Mouse (Mus musculus) embryonic facial prominence, embryonic 14.5 days (tissue): ENCODE measurements around the gene Tti1. TPM values are rescaled to one million over a fixed set of nuclear protein-coding genes. Genes with fewer than 3 reads are reported as not detected.
"Not testable (repeated sequence)": the region's sequence is repeated elsewhere in the genome, so short reads cannot be mapped to it uniquely, and the experiment has no call there.

Experiments used
- ATAC-seq: fragments of 200-750 bp; cut with Nextera tagmentation; 2 replicates; pipeline ENCODE4 v1.8.0; 2017; ENCODE audit warnings: low read depth, moderate number of reproducible peaks, moderate TSS enrichment
- DNase-seq: peaks from one replicate; pipeline ENCODE4 v3.0.0-alpha.2; 2015; ENCODE audit warnings: low spot score
- H3K27ac ChIP-seq: fragments of 300-500 bp; sonication (generic); replicated peaks from 2 replicates; pipeline ENCODE4 v1.5.1; 2014; ENCODE audit warnings: low read depth, mild to moderate bottlenecking, low read length, moderate library complexity
- H3K27me3 ChIP-seq: fragments of 300-500 bp; sonication (generic); replicated peaks from 2 replicates; pipeline ENCODE4 v1.6.1; 2014; ENCODE audit warnings: low read length; ENCODE audit not compliant: control insufficient read depth, insufficient read depth
- H3K36me3 ChIP-seq: fragments of 300-500 bp; sonication (generic); 2 replicates; pipeline ENCODE4 v1.6.1; 2014; ENCODE audit warnings: low read length, mixed read lengths; ENCODE audit not compliant: control insufficient read depth, insufficient read depth
- H3K4me1 ChIP-seq: fragments of 300-500 bp; sonication (generic); 2 replicates; pipeline ENCODE4 v1.6.1; 2014; ENCODE audit warnings: antibody characterized with exemption, low read length; ENCODE audit not compliant: control insufficient read depth, insufficient read depth
- H3K4me2 ChIP-seq: fragments of 300-500 bp; sonication (generic); 2 replicates; pipeline ENCODE4 v1.6.1; 2014; ENCODE audit warnings: low read depth, mild to moderate bottlenecking, low read length, moderate library complexity, mixed read lengths
- H3K4me3 ChIP-seq: fragments of 300-500 bp; sonication (generic); 2 replicates; pipeline ENCODE4 v1.5.1; 2014; ENCODE audit warnings: low read depth, mild to moderate bottlenecking, low read length
- H3K9ac ChIP-seq: fragments of 300-500 bp; sonication (generic); 2 replicates; pipeline ENCODE4 v1.6.1; 2014; ENCODE audit warnings: low read depth, mild to moderate bottlenecking, low read length, moderate library complexity, mixed read lengths
- H3K9me3 ChIP-seq: fragments of 300-500 bp; sonication (generic); 2 replicates; pipeline ENCODE4 v1.6.1; 2016; ENCODE audit warnings: low read length; ENCODE audit not compliant: control insufficient read depth
- WGBS: fragments of 180-500 bp; shearing (Covaris S2); extraction: QIAGEN DNeasy Blood & Tissue Kit; methylation state at CpG from one replicate; pipeline ENCODE4 v1.1.7; 2014; 5-methylcytosine and 5-hydroxymethylcytosine counted together
- polyA plus RNA-seq: library from polyadenylated mRNA; unstranded; fragments of >200 nt; fragmentation: Nextera tagmentation; extraction: Ambion mirVana; gene quantifications from 2 replicates; pipeline ENCODE4 v1.2.1, GENCODE M21; 2014

Tti1 gene
- polyA plus RNA-seq, 1 experiment from 2014 or later, result 17.0 TPM

DNA sequence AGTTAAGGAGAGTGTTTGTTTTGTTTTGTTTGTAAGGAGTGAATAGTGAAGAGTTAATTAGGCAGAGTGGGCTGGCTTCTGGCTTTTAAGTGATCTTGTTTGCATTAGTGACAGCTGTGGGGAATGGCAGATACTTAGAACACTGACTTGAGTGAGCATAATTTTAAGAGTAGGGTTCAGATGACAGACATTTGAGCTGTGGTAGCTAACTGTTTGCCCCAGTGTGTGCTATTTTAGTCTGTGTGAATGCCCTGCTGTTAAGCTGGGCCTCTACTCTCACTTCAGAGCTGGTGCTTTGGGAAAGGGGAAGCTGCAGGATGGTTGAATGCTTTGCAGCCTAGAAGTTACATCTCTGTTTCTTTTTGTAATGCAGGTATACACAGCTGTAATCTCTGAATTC, 38.2 kb upstream of the Tti1 start:
- H3K9me3 ChIP-seq, result no peaks in the 10 kb centered on the region
- no peak overlapping the region for H3K4me3 ChIP-seq
- peaks cover 46% of the 10 kb centered on the region for H3K36me3 ChIP-seq
- peak; percentile 81 for DNase-seq
- peak overlapping the region; percentile 54 for H3K27ac ChIP-seq
- H3K4me2 ChIP-seq, result no peak overlapping the region
- H3K4me1 ChIP-seq, result peaks cover 5% of the 10 kb centered on the region; the same call in 1 of the 2 replicates
- ATAC-seq, result peak; percentile 74; the same call in 1 of the 2 replicates
- peak overlapping the region; percentile 22; the same call in 1 of the 2 replicates for H3K9ac ChIP-seq
- H3K27me3 ChIP-seq, result no peaks in the 10 kb centered on the region

DNA sequence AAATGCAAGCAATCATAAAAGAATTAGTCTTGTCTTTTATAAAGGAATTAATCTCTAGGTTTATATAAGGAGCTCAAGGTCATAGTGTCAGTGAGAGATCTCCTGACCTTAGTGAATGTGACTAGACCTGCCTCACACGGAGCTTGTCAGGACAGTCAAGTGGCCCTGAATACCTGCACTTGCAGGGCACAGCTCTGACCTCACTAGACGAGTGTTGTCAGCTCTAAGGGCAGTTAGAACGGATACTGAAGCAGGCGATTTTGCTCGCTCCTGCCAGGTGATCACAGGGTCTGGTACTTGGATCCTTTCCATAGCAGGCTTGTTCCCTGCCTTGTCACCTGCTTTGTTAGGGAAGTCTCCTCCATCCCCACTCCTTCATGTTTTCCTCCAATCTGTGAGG, 36.8 kb upstream of the Tti1 start:
- Histone ChIP-seq H3K9me3 (no peaks in the 10 kb centered on the region), H3K9ac (no peak overlapping the region), H3K27ac (no peak overlapping the region), H3K36me3 (peaks cover 46% of the 10 kb centered on the region), H3K4me1 (peaks cover 5% of the 10 kb centered on the region; the same call in 1 of the 2 replicates), H3K4me3 (no peak overlapping the region), H3K27me3 (no peaks in the 10 kb centered on the region), H3K4me2 (no peak overlapping the region)
- ATAC-seq, result no peak
- 82% methylated on average over 5 of the region's 5 CpGs for WGBS
- DNase-seq, result no peak

DNA sequence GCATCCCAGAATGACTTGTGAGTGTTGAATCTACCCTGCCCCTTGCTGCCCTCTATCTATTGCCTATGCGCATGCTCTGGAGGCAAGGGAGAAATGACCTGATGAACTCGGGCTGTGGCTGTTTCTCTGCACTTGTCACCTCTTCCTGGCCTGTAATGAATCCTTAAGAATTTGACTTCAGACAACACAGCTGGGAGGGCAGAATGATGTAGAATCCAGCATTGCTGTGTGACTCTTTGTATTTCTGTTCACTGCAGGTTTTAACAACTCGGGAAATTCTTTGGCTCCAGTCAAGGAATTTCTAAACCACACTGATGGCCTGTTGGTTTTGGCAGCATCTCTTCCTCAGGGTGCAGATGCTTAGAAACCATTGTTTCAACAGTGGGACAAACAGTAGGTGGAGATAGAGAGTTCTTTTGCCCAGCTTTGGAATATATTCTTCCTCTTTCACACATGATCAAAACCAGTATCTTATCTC, 36.4 kb upstream of the Tti1 start:
- no peak overlapping the region for H3K9ac ChIP-seq
- no peaks in the 10 kb centered on the region for H3K27me3 ChIP-seq
- H3K9me3 ChIP-seq, result no peaks in the 10 kb centered on the region
- no peak overlapping the region for H3K27ac ChIP-seq
- WGBS, result 35% methylated on average over 3 of the region's 3 CpGs
- no peak overlapping the region for H3K4me2 ChIP-seq
- H3K4me3 ChIP-seq, result no peak overlapping the region
- H3K36me3 ChIP-seq, result peaks cover 48% of the 10 kb centered on the region
- DNase-seq, result peak; percentile 82
- ATAC-seq, result peak; percentile 30; the same call in 1 of the 2 replicates
- peaks cover 5% of the 10 kb centered on the region; the same call in 1 of the 2 replicates for H3K4me1 ChIP-seq

DNA sequence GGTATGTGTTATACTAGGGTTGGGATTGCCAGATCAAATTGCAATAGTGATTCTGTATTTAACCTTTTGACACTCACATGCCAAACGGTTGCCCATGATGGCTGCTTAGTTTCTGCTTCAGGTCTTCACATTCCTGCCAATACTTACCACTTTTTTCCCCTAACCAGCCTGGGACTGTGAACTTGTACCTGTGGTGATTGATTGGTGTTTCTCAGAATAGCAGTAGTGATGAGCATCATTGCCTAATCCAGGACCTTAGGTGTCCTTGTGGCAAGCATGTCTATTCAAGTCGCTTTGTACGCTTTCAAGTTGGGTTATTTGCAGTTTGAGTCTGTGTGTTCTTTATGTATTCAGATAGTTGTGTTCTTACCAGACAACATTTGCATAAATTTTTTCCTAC, 34.8 kb upstream of the Tti1 start:
- Histone ChIP-seq H3K27ac (no peak overlapping the region), H3K4me3 (no peak overlapping the region), H3K4me1 (peaks cover 5% of the 10 kb centered on the region; the same call in 1 of the 2 replicates), H3K27me3 (no peaks in the 10 kb centered on the region), H3K9ac (no peak overlapping the region), H3K36me3 (peaks cover 55% of the 10 kb centered on the region), H3K9me3 (no peaks in the 10 kb centered on the region), H3K4me2 (no peak overlapping the region)
- ATAC-seq (no peak), DNase-seq (no peak)
- WGBS, result 80% methylated on average over 3 of the region's 3 CpGs

DNA sequence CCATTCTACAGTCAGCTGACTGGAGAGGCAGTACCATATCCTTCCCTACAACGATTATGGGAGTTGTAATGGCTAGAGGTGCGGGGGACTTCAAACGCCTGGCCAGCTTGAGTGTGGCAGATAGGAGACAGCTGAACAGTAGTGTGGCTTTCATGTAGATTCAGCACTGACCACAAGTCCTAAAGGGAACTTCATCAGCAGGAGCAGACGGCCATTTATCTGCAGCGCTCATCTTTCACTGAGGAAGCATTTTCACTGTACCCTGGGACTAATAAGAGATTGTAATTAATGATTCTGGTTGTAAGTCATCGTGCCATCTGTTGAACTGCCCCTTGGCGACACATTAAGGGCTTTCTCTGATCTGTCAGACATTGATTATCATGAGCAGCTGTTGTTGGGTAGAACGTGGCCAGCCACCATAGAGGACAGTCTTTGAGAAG, 31.5 kb upstream of the Tti1 start:
- H3K27ac ChIP-seq, result no peak overlapping the region
- no peak overlapping the region for H3K9ac ChIP-seq
- peak; percentile 4 for DNase-seq
- H3K4me1 ChIP-seq, result no peaks in the 10 kb centered on the region
- WGBS, result 84% methylated on average over 8 of the region's 8 CpGs
- H3K9me3 ChIP-seq, result no peaks in the 10 kb centered on the region
- no peak overlapping the region for H3K4me3 ChIP-seq
- ATAC-seq, result no peak
- no peak overlapping the region for H3K4me2 ChIP-seq
- no peaks in the 10 kb centered on the region for H3K27me3 ChIP-seq
- peaks cover 57% of the 10 kb centered on the region for H3K36me3 ChIP-seq

DNA sequence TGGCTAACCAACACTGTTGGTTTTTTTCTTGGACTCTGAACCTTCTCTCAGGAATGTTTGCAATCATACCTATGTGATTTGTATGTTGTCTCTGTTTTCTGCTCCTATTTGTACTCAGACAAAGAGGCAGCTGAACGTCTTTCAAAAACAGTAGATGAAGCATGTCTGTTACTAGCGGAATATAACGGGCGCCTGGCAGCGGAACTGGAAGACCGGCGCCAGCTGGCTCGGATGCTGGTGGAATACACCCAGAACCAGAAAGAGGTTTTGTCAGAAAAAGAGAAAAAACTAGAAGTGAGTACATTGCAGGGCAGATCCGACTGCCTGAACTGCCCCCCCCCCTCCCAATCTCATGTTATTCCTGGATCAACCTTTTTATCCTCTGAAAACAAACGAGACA, 30.3 kb upstream of the Tti1 start:
- 70% methylated on average over 10 of the region's 10 CpGs for WGBS
- Histone ChIP-seq H3K4me3 (no peak overlapping the region), H3K36me3 (peaks cover 59% of the 10 kb centered on the region), H3K4me2 (no peak overlapping the region), H3K9ac (no peak overlapping the region), H3K27me3 (no peaks in the 10 kb centered on the region), H3K4me1 (no peaks in the 10 kb centered on the region), H3K9me3 (no peaks in the 10 kb centered on the region), H3K27ac (no peak overlapping the region)
- ATAC-seq (no peak), DNase-seq (peak; percentile 27)

DNA sequence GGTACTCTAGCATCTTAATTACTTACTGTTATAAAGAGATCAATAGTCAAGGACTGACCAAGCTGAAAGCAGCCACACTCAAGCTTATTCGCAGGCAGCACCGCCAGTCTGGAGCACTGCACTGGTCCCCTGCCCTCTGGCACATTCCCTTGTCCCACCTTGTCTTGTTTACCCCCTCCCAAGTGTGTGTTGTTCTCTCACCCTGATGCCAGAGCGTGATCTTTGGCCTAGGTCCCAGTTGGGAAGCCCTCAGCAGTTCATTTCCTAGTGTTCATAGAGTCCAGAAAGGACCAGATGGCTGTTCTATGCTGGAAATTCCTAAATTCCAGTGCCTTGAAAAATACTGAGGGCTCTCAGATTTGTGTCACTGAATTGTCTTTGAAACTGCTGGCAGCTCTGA, 28.8 kb upstream of the Tti1 start:
- Histone ChIP-seq H3K4me2 (no peak overlapping the region), H3K27ac (no peak overlapping the region), H3K36me3 (peaks cover 58% of the 10 kb centered on the region), H3K27me3 (no peaks in the 10 kb centered on the region), H3K9me3 (no peaks in the 10 kb centered on the region), H3K9ac (no peak overlapping the region), H3K4me3 (no peak overlapping the region), H3K4me1 (no peaks in the 10 kb centered on the region)
- DNase-seq (no peak), ATAC-seq (no peak)
- WGBS, result 90% methylated on average over 3 of the region's 3 CpGs

DNA sequence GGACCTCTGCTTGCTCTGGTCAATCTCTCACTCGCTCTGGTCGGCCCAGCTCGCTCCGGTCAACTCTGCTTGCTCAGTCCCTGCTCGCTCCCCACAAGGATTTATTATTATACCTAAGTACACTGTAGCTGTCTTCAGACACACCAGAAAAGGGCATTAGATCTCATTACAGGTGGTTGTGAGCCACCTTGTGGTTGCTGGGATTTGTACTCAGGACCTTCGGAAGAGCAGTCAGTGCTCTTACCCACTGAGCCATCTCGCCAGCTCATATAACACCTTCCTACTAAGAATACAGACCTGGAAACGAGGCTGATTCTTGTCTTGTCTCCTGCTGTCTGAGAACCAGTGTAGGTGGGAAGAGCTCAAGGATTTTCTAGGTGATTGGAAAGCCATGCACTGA, 27.1 kb upstream of the Tti1 start:
- not testable (repeated sequence) for DNase-seq, H3K27me3 ChIP-seq, H3K9ac ChIP-seq, H3K9me3 ChIP-seq, H3K4me1 ChIP-seq, ATAC-seq, H3K4me3 ChIP-seq, H3K27ac ChIP-seq, H3K4me2 ChIP-seq
- peaks cover 51% of the 10 kb centered on the region for H3K36me3 ChIP-seq
- WGBS, result 88% methylated on average over 8 of the region's 8 CpGs

DNA sequence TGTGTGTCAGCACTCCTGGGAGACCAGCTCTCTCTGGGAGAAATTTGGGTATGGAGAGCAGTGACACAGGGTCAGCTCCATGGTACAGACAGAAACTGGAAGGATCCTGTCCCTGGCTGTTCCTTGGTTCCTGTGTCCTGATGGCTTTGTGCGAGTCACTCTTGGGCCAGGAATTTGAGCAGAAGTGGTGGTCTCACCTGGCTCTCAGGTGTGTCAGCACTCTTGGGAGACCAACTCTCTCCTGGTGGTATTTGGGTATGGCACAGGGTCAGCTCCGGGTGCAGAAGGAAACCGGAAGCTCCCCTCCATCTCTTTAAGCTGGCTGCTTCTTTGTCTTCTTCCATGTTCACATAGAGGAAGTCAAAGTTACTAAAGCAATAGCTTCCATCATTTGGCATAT, 26.4 kb upstream of the Tti1 start:
- H3K9me3 ChIP-seq, result no peaks in the 10 kb centered on the region
- no peaks in the 10 kb centered on the region for H3K4me1 ChIP-seq
- no peak for DNase-seq
- H3K4me2 ChIP-seq, result no peak overlapping the region
- peaks cover 50% of the 10 kb centered on the region for H3K36me3 ChIP-seq
- H3K27me3 ChIP-seq, result no peaks in the 10 kb centered on the region
- H3K9ac ChIP-seq, result no peak overlapping the region
- H3K4me3 ChIP-seq, result no peak overlapping the region
- H3K27ac ChIP-seq, result no peak overlapping the region
- no peak for ATAC-seq
- WGBS, result 97% methylated on average over 3 of the region's 3 CpGs
